Mouse (Mus musculus) forebrain, embryonic 10.5 days (tissue): ENCODE measurements around the gene Gm20838. TPM values are rescaled to one million over a fixed set of nuclear protein-coding genes. Genes with fewer than 3 reads are reported as not detected.
"Not testable (repeated sequence)": the region's sequence is repeated elsewhere in the genome, so short reads cannot be mapped to it uniquely, and the experiment has no call there.

Source experiments
- DNase-seq: peaks from one replicate; pipeline ENCODE4 v3.0.0-alpha.2; 2017; ENCODE audit warnings: low spot score; ENCODE audit errors: extremely low spot score
- H3K27ac ChIP-seq: fragments of 300-500 bp; sonication (generic); 2 replicates; pipeline ENCODE4 v1.5.1; 2016; ENCODE audit warnings: mild to moderate bottlenecking
- H3K27me3 ChIP-seq: fragments of 300-500 bp; sonication (generic); 2 replicates; pipeline ENCODE4 v1.6.1; 2016; ENCODE audit warnings: mild to moderate bottlenecking; ENCODE audit not compliant: poor library complexity, severe bottlenecking
- H3K36me3 ChIP-seq: fragments of 300-500 bp; sonication (generic); replicated peaks from 2 replicates; pipeline ENCODE4 v1.6.1; 2016; ENCODE audit warnings: mild to moderate bottlenecking, moderate library complexity
- H3K4me1 ChIP-seq: fragments of 300-500 bp; sonication (generic); 2 replicates; pipeline ENCODE4 v1.6.1; 2016
- H3K4me3 ChIP-seq: fragments of 300-500 bp; sonication (generic); 2 replicates; pipeline ENCODE4 v1.5.1; 2016; ENCODE audit warnings: mild to moderate bottlenecking, moderate library complexity
- H3K9me3 ChIP-seq: fragments of 300-500 bp; sonication (generic); 2 replicates; pipeline ENCODE4 v1.6.1; 2016; ENCODE audit warnings: mild to moderate bottlenecking, moderate library complexity
- WGBS: fragments of 180-500 bp; shearing (Covaris S2); methylation state at CpG from one replicate; pipeline ENCODE4 v1.1.7; 2016; 5-methylcytosine and 5-hydroxymethylcytosine counted together
- polyA plus RNA-seq: library from polyadenylated mRNA; unstranded; fragments of >200 nt; fragmentation: Nextera tagmentation; extraction: Ambion mirVana; gene quantifications from 2 replicates; pipeline ENCODE4 v1.2.1, GENCODE M21; 2016

The Gm20838 gene
- not detected in 2 replicates for polyA plus RNA-seq

DNA sequence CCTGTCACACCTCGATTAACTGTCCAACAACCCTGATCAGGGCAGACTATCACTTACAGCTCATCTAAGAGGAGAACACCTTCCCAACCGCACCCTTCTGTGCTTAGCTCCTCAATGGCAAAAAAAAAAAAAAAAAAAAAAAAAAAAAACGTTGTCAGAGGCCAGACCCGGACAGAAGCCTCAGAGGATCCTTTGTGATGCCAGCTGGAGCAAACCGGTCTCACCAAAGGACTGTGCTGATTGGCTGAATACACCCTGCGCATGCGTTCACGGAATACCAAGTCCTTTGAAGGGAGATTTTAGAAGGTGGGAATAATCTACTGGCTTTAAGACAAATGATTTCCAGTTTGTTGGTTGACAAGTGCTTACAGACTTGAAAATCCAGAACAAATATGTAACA lies at the start of gene Gm20838:
Gene Gm20838, minus strand, starts transcription at position 101 of the 400 bp plus-strand sequence.
- DNase-seq, H3K4me1 ChIP-seq, H3K27ac ChIP-seq, H3K27me3 ChIP-seq, H3K9me3 ChIP-seq, H3K36me3 ChIP-seq, H3K4me3 ChIP-seq: not testable (repeated sequence)
- no CpG with 5 or more reads among the region's 8 CpGs for WGBS
